Mouse (Mus musculus) ovary, adult 18-20 months (tissue): ENCODE data around the gene Fndc1.

Source experiments
- DNase-seq: peaks from one replicate; pipeline ENCODE4 v3.0.0; 2022; ENCODE audit warnings: low spot score, mixed read lengths

Fndc1 gene

GRCm38 (mm10) chr17:7820176-7820575, 6.9 kb downstream of the Fndc1 start:
- DNase-seq = no peak

DNA sequence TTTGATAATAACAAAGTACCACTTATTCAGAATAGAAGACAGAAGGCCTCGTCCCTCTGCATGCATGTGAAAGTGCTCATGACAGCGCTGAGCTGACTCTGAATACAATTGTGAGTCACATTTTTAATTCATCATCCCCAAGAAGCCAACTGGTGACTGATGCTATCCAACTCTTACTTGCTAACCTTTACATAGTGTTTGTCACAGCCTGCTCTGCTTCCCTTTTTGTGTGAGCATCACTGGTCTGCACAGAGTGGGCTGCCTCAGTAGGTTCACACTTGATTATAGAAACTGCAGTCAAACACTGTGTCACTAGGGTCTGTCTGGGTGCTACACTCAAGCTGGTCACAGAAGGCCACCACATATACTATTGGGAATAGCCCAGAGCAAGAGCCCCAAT, 10.5 kb downstream of the Fndc1 start:
- no peak for DNase-seq

- DNase-seq = no peak
Measured at GRCm38 (mm10) chr17:7814433-7814832, 12.7 kb downstream of the Fndc1 start.

DNA sequence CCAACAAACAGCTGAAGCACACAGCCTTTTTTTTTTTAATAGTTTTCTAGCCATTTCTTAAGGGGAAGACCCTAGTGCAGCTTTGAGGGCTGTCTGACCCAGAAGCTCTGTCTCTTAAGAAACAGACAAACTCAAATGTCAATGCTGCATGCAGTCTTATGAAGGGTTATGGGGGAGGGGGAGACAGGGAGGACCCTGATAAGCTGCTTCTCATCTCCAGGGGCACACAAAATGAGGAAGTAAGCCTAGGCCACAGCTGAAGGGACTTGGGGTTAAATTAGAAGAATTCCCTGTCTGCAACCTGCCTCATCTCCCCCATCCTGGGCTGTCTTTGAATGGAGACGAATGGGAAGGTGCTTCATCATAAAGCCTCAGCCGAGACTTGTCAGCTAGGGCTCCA, 19.1 kb downstream of the Fndc1 start:
- DNase-seq = no peak

DNA sequence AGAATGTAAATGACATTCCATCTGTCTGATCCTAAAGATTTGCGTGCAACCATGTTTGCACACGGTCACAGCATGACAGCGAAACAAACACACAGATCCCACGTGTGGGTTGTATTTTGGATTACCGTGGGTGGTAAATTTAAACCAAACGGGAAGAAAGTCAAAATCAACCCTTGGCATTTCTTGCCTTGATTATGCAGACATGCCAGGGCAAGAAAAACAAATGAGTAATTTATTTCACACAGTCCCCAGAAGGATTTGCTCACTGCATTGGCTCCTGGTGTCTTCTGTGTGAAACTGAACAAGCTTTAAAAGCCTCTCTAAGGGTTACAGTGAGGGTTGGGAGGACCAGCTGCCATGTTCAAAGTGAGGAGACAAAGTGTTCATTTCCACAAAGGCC, 22.0 kb downstream of the Fndc1 start:
- no peak for DNase-seq

DNA sequence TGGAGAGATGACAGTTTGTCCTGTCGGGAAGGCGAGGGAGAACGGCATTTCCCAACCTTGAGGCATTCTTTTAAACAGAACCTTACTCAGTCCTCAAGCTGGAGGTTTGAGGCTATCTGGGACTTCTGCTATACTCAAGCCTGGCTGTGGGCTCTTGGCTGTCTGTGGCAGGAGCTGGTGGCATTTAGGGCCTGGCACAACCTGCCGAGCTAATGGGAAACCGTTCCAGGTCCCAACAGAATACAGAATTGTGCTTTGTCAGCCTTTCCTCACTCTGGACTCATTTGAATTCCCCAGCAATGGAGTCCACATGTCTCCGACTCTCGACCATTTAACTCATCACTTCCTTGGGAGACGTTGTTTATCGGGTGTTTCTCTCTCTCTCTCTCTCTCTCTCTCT, 24.6 kb downstream of the Fndc1 start:
- DNase-seq = no peak

GRCm38 (mm10) chr17:7799894-7800293, 27.2 kb downstream of the Fndc1 start:
- DNase-seq = no peak

DNA sequence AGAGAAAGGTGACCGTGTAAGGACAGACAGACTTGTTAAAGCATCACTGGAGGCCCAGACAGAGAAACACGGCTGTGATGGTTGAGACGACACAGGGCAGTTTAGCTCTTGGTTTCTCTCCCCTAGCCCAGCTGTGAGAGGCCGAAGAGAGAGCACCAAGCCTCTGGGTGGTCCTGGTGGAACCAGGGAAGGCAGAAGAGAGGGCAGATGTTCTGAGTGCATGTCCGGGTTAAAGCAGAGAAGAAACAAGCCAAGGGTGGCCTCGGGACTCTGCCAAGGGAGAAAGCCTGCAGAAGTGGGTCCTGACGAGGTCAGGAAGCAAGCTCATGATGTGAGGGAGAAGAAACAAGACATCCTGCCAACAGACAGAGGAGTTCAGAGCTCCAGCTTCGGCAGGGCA, 31.5 kb downstream of the Fndc1 start:
- DNase-seq = no peak

- no peak for DNase-seq
Measured at GRCm38 (mm10) chr17:7795168-7795567, 31.9 kb downstream of the Fndc1 start.

DNA sequence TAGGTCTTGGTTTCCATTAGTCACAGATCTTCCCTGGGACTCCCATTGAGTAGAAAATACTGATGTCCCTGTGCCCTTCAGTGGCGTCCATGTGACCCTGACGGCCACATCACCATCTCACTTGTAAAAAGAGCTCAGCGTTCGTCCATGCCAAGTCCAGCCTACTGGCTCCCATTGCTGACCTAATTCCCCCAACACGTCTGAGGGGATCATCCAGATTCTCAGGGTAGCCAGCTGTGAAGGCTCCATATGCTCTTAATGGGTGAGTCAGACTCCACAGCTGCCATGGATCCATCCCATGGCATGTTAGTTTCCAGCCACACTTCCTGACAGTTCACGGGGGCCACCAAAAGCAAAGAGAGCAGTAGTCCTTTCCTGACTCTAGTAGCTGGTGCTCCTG, 33.0 kb downstream of the Fndc1 start:
- no peak for DNase-seq

GRCm38 (mm10) chr17:7790512-7790911, 36.6 kb downstream of the Fndc1 start:
- no peak for DNase-seq

GRCm38 (mm10) chr17:7774101-7774500, 53.0 kb downstream of the Fndc1 start:
- no peak for DNase-seq

GRCm38 (mm10) chr17:7759786-7760185, 67.3 kb downstream of the Fndc1 start:
- DNase-seq = no peak

DNA sequence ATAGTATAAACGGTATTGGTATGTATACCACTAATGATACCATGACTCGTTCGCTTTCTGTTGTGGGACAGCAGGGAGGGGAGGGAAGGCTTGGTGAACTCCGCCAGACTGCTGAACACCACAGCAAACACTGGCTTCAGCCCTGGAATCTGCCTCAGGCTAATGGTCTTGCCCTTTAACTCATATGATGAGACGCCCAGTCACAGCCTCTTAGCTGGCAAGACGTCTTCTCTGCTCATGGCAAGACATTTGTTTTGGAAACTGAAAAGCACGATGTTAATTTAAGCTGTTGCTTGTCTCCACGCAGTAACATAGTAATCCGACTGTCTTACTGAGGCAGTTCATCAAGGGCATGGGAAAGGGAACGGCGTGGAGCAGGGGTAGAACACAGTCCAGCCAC, 72.1 kb downstream of the Fndc1 start:
- DNase-seq = no peak

DNA sequence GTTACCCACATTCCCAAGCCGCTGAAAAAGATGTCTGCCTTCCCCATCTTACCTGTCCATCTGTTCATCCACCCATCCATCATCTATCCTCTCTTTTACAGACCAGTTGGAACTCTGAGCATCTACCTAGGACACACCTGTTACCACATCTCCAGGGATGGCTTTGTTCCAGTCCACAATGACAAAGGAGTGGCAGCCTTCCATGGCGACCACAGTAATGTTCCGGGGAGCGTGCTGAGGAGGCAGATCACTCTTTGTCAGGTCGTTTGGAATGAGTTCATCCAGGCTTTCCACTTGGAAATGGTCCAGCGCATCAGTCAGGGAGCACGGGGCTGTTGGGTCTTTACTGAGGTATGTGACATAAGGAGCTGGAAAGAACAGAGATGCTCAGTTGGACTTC, 73.7 kb downstream of the Fndc1 start:
- DNase-seq = no peak

DNA sequence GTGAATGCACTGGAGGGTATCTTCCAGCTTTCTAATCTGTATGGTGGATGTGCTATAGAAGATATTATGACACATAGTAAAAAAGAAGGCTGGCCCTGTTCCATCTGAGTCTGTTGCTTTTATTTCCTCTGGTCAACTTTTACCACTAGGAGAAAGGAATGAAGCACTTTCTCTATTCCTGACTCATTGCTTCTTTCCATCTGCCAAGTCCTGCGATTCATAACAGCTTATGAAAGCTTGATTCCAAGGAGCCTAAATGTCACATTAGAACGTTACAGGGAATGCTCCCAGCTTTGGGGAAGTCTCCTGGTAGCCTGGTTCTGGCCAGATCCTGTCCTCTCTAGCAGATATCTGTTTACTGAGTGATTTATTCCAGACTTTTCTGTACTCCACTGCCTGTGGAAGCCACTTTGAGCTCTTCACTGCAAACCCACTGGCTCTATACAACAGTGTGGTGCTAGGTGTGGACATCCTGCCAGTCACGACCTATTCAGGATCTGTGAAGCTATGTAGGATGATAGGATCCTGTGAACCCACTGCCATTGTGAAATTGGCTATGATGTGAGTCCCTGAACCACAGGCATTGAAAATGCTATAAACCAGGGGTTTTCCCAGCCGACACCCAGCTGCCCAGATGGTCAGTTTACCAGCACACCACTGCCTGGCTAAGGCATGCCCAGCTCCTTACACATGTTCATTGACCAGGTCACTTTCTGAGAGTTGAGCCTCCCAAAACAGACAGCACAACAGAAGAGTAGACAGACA, 77.9 kb downstream of the Fndc1 start:
- no peak for DNase-seq

- DNase-seq = no peak
Measured at GRCm38 (mm10) chr17:7746841-7747240, 80.3 kb downstream of the Fndc1 start.

GRCm38 (mm10) chr17:7744976-7745375, 82.1 kb downstream of the Fndc1 start:
- no peak for DNase-seq

GRCm38 (mm10) chr17:7740988-7741387, 86.1 kb downstream of the Fndc1 start:
- no peak for DNase-seq

DNA sequence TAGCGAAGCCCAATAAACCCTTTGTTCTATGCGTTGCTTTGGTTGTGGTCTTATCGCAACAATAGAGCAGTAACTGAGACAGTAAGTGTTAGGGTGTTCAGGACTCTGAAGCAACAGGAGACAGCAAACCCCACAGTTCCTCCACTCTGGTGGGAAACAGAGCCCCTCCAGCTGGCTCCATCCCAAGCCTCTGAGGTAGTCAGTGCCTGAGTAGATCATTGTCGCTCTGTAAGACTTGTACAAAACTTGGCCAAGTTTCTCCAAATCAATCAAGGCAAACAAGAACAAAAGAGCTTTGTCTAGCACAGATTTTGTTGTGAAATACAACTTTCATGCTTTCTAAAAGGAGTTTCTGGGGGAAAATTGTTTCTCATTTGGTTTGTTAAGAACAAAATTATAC, 104.1 kb downstream of the Fndc1 start:
- DNase-seq = no peak

DNA sequence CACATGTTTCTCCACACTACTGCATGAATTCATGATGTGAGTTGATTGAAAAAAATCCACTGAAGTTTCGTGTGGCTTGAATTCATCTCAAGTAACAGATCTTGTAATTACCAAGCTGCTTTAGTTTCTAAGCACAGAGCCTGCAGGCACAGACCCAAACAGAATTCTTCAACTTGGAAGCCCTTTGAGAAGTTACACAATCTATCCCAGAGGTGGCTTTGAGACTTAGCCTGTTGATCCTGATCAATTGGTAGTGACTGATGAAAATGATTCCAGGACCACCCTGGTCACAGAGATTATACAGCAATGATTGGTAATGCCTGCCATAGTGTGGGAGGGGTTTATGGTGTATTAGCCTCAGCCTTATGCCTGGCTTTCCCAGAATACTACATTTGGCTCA, 108.2 kb downstream of the Fndc1 start:
- DNase-seq = no peak

- no peak for DNase-seq
Measured at GRCm38 (mm10) chr17:7717945-7718344, 109.2 kb downstream of the Fndc1 start.

DNA sequence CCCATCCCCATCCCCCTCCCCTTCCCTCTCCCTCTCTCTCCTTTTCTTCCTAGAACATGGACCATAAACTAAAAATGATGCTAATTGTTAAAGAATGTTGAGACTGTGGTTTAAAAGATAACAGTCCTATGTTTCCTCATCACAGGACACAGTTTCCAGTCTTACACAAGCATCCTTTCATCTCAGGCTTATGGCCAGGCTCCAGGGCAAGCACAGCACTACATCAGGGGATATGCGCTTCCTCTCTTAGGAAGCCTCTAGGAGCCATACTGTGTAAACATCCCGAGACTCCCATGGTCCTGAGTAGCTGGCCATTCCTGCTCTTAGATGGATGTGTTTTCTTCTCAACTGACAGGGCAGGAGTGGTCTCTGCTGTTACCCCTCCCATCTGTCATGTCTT, 114.1 kb downstream of the Fndc1 start:
- DNase-seq = no peak

GRCm38 (mm10) chr17:7707073-7707472, 120.0 kb downstream of the Fndc1 start:
- no peak for DNase-seq
